Mouse (Mus musculus) layer of hippocampus, postnatal 14 days (tissue): ENCODE data around the gene Agtrap. TPM values are rescaled to one million over a fixed set of nuclear protein-coding genes. Genes with fewer than 3 reads are reported as not detected.

Experiments
- DNase-seq, 2 experiments: peaks; one replicate each; pipeline ENCODE4 v3.0.0; 2021 to 2022; ENCODE audit warnings: low spot score in 2 of 2, mixed read lengths in 1 of 2
- total RNA-seq, 2 experiments: library from RNA; stranded (reverse); gene quantifications; 2 replicates each; pipeline ENCODE4 v1.2.3; 2021

The Agtrap gene
- total RNA-seq, 2 experiments from 2014 or later: 8.9 to 9.0 TPM

DNA sequence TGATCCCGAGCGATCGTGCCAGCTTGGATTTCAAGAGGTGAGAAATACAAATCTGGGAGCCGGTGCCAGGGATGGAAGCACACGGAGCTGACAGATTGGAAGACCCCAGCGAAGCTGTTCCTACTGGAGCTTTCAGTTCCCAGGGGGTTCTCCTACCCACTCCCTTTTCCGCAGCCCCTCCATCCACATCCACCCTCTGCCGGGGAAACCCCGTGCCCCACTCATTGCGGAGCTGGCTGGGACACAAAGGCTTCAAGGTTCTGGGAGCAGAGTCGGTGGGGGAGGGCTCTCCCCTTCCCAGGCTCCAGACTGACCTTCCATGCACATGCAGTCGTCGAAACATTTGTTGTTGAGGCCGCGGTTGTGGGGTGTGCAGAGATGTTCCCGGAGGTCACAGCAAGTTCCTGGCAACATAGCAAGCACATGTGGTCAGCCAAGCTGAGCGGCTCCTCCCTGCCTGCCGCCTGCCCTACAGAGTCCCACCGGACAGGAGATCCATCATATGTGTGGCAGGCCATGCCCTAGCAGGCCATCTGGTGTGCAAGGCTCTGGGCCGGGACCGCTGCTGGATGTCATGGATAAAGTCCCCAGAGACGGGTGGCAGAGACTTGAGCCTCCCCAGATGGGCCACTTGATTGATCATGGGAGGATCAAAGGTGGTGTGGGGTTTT is 19.9 kb upstream of the Agtrap start:
- DNase-seq: peak; percentile 51 to 73

DNA sequence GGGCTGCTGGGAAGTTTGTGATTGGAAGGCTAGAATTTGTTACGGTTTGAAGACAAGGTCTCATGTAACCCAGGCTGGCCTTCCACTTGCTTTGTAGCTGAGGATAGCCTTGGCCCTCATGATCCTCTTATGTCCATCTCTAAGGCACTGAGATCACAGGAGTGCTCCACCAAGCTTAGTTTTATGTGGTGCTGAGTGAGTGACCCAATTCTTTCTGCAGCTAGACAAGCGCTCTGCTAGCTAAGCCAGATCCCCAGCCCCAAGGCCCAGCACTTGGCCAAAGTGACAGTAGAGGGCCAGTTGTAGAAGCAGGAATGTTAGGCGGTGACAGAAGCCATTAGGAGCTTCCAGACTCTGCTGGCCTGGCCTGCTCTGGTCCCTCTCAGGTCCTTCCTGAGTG is 16.3 kb upstream of the Agtrap start:
- no peak for DNase-seq

GRCm38 (mm10) chr4:148101801-148102527 is 14.1 kb upstream of the Agtrap start:
- peak; percentile 81 to 85 for DNase-seq

DNA sequence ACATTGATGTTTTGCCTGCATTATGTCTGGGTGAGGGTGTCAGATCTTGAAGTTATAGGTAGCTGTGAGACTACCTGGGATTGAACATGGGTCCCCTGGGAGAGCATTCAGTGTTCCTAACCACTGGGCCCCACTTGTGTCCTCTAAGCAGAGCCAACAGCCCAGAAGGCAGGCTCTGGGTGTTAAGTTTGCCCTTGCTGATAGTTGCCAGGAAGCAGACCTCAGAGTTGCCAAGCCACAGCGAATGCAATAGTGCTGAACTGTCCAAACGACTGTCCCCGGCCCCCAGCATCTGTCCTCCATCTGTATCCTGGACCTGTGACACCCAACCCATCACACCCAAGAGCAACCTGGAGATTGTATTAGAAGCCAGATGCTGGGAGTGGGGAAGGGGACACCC is 10.8 kb upstream of the Agtrap start:
- no peak for DNase-seq

DNA sequence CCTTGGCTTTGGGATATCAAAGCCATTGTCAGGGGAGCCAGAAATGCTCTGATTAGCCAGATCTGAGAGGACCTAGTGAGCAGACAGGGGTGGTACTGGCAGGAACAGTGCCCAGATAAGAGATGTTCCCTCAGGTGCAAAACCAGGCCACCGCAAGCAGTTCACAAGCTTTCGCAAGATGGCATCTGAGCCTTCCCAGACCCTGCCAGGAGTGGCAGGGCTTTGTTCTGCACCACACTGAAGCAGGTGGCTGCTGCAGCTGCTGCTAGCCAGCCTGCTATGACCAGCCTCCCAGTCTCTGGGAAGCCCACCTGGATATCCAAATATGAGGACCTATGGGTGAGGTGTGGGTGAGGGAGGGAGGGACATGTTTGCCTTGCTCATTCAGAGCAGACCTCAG is 10.1 kb upstream of the Agtrap start:
- no peak for DNase-seq

DNA sequence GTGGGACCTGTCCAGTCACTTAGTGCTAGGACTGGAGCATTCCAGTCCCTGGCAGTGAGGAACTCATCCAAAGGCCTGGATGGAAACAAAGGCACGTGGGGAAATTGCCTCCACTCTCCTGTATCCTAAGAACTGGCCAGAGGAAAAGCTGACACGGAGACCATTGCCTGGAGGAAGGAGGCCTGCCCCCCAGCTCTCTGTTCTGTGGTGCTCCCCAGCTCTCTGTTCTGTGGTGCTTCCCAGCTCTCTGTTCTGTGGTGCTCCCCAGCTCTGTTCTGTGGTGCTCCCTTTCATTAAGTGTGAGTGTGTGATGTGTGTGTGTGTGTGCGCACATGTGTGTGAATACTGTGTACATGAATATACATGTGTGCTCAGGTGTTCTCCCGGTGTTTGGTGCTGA is 7.2 kb upstream of the Agtrap start:
- DNase-seq: no peak

- DNase-seq: no peak
These were observed 6.3 kb upstream of the Agtrap start for GRCm38 (mm10) chr4:148094161-148094560.

GRCm38 (mm10) chr4:148092551-148093271 is 4.9 kb upstream of the Agtrap start:
- no peak for DNase-seq

- no peak for DNase-seq
These were observed 3.4 kb upstream of the Agtrap start for GRCm38 (mm10) chr4:148091181-148091580.

DNA sequence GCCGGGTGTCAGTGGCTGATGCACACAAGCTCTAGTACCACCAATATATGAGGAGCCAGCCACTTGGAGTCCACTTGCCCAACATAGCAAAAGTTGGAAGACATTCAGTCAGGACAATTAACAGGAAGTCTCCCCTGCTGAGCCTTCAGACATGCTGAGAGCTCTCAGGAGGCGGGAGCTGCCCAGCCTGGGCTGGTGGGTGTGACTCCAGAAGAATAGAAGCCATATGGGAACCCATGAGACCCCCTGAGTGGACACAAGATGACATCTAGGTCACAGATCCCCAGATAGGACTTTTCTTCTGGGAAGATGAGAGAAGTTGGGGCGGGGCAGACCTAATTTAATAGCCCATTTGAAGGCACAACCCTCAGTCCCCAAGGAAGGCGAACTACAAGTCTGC is 1.3 kb upstream of the Agtrap start:
- no peak for DNase-seq

- DNase-seq: no peak
These were observed 532 bp downstream of the Agtrap start for GRCm38 (mm10) chr4:148087091-148087906.

- no peak for DNase-seq
These were observed 1.9 kb downstream of the Agtrap start for GRCm38 (mm10) chr4:148085907-148086305.

GRCm38 (mm10) chr4:148085131-148085906 is 2.5 kb downstream of the Agtrap start:
- no peak for DNase-seq

DNA sequence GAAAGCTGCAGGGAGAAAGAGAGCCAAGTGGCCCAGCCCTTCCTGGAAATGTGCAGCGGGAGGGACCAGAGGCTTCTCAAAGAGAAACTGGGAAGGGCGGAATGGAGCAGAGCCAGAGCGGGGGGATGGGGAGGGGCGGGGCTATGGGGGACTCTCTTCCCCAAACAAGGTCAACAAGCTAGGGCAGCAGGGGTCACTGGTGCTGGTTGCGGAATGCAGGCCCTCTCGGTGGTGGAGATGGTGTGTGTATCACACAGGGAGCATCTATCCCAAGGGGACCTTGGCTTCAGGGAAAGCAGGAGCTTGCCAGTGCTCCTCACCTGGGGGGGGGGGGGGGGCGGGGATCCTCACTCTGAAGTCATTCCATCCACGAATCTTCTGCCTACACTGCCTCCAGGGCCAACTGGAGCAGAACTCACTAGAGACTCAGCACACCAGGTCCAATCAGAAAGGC is 3.5 kb downstream of the Agtrap start:
- DNase-seq: no peak

- DNase-seq: no peak
These were observed 4.5 kb downstream of the Agtrap start for GRCm38 (mm10) chr4:148083176-148083899.

GRCm38 (mm10) chr4:148082257-148083044 is 5.4 kb downstream of the Agtrap start:
- DNase-seq: peak; percentile 57 to 64

GRCm38 (mm10) chr4:148081201-148081600 is 6.6 kb downstream of the Agtrap start:
- no peak for DNase-seq

- peak in 1 of 2 experiments; percentile 55 for DNase-seq
These were observed 7.2 kb downstream of the Agtrap start for GRCm38 (mm10) chr4:148080597-148080973.
